Mouse (Mus musculus) cerebellum, postnatal 25 days (tissue): ENCODE data around the gene Trib3.
"Not testable (repeated sequence)": the region's sequence is repeated elsewhere in the genome, so short reads cannot be mapped to it uniquely, and the experiment has no call there.

Source experiments
- DNase-seq, 2 experiments: peaks; one replicate each; pipeline ENCODE4 v3.0.0; 2021; ENCODE audit warnings: mixed read lengths in 2 of 2

The Trib3 gene

DNA sequence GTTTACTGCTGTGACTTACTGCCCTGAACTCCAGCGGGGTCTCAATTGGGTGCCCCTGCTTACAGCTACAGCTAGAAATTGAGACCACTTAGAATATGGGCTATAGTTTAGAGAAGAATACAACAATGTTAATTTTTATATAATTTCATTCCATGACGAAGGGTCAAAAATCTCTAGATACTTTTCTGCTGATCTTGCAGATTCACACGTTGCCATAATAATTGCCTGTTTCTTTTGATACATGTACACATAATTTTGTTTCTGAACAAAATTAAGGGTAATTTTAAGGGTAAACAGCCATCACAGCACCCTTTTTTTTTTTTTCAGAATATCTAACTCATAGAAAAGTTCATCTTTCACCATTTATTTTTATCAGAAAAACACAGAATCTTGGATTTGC, 36.6 kb downstream of the Trib3 start:
- no peak for DNase-seq

- DNase-seq = no peak
These were observed 38.4 kb downstream of the Trib3 start for GRCm38 (mm10) chr2:152305480-152305879.

- DNase-seq = no peak
These were observed 40.1 kb downstream of the Trib3 start for GRCm38 (mm10) chr2:152303781-152304180.

- DNase-seq = no peak
These were observed 41.0 kb downstream of the Trib3 start for GRCm38 (mm10) chr2:152302862-152303261.

DNA sequence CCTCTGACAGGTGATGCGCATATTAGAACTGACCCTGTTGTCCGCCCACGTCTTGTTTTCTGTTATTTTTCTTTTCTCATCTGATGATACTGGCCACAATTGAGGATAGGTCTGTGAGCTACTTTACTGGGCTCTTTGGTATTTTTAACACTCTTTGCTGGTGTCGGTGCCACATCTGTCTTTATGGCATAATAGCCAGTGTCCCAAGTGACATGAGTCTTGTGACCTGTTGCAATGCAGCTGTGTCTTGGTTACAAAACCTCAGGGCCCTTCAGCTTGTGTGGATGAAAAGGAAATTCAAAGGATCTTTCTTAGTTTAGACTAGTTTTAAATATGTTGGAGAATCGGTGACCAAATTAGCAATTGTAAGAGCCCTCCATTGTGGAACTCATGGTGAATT, 49.3 kb downstream of the Trib3 start:
- no peak for DNase-seq

DNA sequence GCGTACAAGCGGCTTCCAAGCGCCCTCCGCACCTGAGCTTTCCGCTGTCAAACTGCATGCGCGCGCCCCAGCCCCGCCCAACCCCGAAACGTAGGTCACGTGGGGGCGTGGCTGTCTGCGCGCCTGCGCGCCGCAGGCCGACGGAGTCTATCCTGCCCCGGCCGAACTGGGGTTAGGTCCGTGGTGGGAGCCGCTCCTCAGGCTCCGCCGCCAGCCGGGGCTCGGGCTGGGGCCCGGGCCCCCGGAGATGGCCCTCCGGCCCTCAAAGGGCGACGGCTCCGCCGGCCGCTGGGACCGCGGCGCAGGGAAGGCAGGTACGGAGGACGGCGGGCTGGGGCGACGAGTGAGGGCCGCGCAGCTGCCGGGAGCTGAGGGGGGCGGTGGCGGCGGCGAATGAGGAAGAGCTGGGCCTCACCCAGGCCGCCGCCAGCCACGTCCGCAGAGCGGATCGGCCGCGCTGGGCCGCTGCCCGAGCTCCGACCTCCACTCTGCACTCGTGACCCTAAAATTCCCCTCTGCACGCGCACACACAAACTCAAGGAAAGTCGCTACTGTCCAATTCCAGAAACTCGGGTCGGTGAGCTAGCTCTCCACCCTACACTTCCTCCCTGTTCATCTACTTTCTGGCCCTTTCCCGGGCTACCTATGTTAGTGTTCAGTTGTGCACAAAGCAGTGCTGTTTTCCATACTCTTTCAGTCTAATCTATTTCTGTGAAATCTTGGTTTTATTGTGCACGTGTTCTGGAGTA, 49.9 kb downstream of the Trib3 start, which contains the start of gene Tbc1d20:
TSS of gene Tbc1d20 (plus strand) at position 102 of the 749 bp plus-strand sequence.
- DNase-seq = peak; percentile 93 to 96

GRCm38 (mm10) chr2:152293179-152293726, 50.6 kb downstream of the Trib3 start:
- DNase-seq = no peak

DNA sequence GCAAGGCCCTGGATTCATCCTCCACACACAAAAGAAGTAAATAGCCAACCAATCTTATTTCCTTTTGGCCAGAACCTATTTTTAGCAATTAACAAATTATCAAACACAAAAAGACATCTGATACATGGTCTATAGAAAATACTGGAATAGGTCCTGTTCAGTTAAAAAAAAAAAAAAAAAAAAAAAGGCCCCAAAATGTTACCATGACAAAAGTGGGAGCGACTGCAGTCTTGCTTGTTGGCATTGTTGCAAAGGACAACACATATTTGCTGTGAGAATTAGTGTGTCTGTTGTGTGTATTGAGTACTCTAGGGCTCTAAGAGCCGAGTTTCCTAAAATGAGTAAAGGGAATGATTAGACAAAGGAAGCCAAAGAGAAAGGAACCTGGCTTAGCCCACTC, 51.4 kb downstream of the Trib3 start:
- DNase-seq = no peak

DNA sequence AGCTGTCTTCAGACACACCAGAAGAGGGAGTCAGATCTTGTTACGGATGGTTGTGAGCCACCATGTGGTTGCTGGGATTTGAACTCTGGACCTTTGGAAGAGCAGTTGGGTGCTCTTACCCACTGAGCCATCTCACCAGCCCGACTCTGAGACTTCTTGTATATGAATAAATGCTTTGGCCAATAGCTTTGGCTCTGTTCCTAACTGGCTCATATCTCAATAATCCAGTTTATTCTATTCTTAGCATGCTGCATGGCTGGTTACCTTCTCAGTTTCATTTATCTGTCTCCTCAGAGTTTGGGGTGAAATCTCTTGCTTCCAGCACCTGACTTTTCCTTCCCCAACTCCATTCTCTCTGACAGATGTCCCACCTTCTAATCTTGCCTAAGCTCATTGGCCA, 54.2 kb downstream of the Trib3 start:
- not testable (repeated sequence) for DNase-seq

DNA sequence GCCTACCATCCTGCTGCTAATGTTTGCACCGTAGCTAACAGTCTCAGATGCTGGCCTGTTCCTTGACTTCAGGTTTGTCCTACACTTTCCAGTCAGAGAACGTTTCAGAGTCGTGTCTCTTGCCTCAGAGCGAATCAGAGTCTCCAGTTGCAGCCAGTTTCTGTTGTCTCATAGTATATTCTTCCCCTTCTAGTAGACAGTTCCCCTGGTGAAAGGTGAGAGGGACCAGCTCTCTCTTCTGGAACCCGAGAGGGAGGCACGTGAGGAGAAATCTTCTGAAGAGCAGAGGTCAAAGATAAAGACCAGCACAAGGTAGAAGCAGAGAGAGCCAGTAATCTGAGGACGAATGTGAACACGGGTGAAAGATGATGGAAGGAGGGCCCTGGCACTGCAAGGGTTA, 55.8 kb downstream of the Trib3 start:
- no peak for DNase-seq

DNA sequence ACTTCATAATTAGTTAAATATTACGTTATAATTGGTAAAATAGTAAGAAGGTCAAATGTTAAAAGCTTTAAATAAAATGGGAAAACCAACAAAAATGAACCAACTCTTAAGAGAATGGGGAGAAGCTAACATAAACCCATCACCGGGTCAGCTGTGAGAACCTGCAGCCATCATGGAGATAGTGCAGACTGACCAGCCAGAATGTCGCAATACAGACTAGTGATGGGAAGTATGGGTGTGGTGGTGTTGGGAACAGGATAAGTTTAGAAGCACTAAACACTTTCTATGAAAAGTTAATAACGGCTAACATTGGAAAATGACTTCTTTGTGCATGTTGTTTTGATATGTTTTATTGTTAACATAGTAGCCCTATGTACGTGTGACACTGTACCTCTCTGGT, 56.3 kb downstream of the Trib3 start:
- no peak for DNase-seq
